Mouse (Mus musculus): ENCODE measurements at regions not wholly inside any gene's neighbourhood (a gene's known extent, or its start where the extent isn't known, plus 50 kb on each side); places are given as distances from the start of the nearest gene placed in this dataset.
A peak's percentile ranks its signal among the peaks of the same experiment; 100 is the strongest.

DNA sequence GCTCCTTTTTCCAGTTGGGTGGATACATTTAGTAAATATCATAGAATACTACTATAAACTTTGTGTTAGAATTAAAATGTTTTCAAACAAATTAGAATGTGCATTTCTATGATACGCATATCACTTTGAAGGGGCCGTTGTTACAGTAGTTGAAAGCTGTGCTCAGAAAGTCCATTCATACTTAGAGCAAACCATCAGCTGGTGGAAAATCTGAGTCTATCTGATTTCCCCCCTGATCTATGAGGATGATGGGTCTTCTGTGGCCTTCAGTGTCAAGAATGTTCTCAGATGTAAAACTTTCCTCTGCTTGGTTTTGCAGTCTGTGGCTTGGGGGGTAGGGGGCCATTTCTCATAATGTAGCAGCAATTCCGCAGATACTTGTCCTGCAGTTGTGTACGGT lies 69.3 kb upstream of the Ednrb start:
- Histone ChIP-seq H3K9me3 (replicated peaks) (no peaks in the 10 kb centered on the region), H3K27ac (replicated peaks) (no peak overlapping the region), H3K9ac (replicated peaks) (no peak overlapping the region), H3K4me2 (no peak overlapping the region), H3K36me3 (no peaks in the 10 kb centered on the region), H3K27me3 (replicated peaks) (no peaks in the 10 kb centered on the region), H3K4me3 (replicated peaks) (no peak overlapping the region), H3K4me1 (no peaks in the 10 kb centered on the region)
- ATAC-seq (ENCODE audit: low FRiP score) = no peak
- WGBS = 91% methylated on average over 4 of the region's 4 CpGs

DNA sequence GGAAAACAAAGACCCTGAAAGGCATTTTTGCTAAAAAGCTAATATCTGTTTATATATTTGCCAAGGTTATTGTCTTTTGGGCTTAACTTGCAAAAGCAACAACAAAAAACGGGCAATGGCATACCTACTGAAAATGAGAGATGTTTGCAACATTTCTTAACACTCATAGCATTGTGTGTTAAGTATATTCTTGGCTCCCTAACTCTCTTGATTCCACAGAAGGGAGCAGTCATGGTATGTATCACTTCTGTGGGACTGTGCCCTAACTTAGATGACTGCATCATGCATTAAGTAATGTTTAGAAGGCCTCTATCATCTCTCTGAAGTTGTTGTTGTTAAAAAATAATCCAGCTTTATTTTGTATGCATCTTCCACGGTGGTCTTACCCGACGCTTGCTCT lies 67.5 kb upstream of the Ednrb start:
- Histone ChIP-seq H3K27ac (replicated peaks) (no peak overlapping the region), H3K9ac (replicated peaks) (no peak overlapping the region), H3K9me3 (replicated peaks) (no peaks in the 10 kb centered on the region), H3K4me3 (replicated peaks) (no peak overlapping the region), H3K4me2 (no peak overlapping the region), H3K36me3 (no peaks in the 10 kb centered on the region), H3K27me3 (replicated peaks) (no peaks in the 10 kb centered on the region), H3K4me1 (no peaks in the 10 kb centered on the region)
- WGBS = 88% methylated on average over 4 of the region's 4 CpGs
- no peak for ATAC-seq (ENCODE audit: low FRiP score)

DNA sequence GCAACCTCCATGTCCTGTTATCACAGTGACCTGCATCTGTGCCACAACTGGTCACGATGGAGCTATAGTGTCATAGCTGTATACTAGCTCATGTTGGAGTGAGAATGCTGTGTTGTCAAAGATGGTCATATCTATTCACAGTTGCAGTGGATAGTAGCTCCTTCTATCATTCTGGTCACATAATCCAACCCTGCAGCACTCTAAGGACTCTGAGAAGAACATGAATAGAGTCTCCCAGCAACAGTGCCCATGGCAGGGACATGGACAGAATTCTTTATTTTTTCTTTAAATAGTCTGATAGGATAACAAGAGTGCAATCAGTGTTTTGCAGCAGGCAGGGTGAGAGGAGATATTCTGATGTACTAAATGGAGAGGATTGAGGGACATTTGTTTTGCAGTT lies 67.1 kb upstream of the Ednrb start:
- peak; percentile 53; the same call in 1 of the 2 replicates for ATAC-seq (ENCODE audit: low FRiP score)
- H3K4me2 ChIP-seq = no peak overlapping the region
- H3K4me3 ChIP-seq (replicated peaks) = no peak overlapping the region
- 86% methylated on average over 1 of the region's 1 CpGs for WGBS
- H3K27ac ChIP-seq (replicated peaks) = no peak overlapping the region
- no peak overlapping the region for H3K9ac ChIP-seq (replicated peaks)
- H3K9me3 ChIP-seq (replicated peaks) = no peaks in the 10 kb centered on the region
- H3K36me3 ChIP-seq = no peaks in the 10 kb centered on the region
- no peaks in the 10 kb centered on the region for H3K4me1 ChIP-seq
- H3K27me3 ChIP-seq (replicated peaks) = no peaks in the 10 kb centered on the region

DNA sequence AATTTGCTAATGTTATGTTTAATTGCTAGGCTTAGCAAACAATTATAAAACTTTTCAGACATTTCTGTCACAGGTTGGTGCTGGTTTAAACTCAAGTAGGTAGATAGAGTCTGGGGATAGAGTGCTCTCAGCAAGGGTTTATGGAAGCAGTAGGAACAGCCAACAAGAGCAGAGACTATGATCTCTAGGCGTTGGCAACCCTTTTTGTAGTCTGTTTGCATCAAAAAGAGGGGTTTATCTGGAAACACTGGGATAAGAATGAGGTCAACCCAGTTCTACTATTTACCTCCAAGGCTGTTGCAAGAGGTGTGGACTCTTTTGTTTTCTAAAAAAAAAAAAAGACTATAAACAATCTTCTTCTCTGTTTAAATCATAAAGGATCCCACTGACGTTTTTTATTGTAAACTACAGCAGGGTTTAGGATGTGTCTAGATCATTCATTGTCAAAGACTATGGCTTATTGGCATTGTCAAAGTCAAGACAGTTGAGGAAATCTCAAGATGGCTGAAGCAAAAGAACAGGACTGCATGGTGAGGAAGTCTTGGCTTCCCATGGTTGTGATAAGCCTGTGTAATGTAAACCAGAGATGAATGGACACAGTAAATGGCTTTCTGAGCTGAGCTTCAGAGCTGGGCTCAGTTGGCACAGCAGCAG lies 62.3 kb upstream of the Ednrb start:
- WGBS = 56% methylated on average over 2 of the region's 2 CpGs
- no peak overlapping the region for H3K27ac ChIP-seq (replicated peaks)
- H3K4me1 ChIP-seq = no peaks in the 10 kb centered on the region

DNA sequence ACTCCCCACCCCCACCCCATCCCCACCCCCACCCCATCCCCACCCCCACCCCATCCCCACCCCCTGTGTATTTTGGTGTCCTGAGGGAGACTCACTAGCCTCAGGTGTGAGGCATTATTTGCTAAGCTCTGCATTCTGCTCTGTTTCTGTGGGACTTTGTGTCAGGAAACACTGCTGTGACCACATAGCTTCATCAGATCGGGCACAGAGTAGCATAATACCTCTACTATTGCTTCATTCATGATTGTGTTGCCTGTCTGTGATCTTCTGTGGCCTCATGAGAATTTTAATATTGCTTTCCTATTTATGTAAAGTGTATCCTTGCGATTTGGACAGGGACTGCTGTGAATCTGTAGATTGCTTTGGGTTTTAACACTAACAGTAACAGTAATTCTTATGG lies 56.6 kb upstream of the Ednrb start:
- WGBS = 68% methylated on average over 2 of the region's 2 CpGs
- H3K9me3 ChIP-seq (replicated peaks) = no peaks in the 10 kb centered on the region

More for the DNA sequence above, 62.3 kb upstream of the Ednrb start:
- Histone ChIP-seq H3K27me3 (replicated peaks) (no peaks in the 10 kb centered on the region), H3K9ac (replicated peaks) (no peak overlapping the region), H3K9me3 (replicated peaks) (no peaks in the 10 kb centered on the region), H3K4me3 (replicated peaks) (no peak overlapping the region), H3K36me3 (no peaks in the 10 kb centered on the region), H3K4me2 (no peak overlapping the region)
- no peak for ATAC-seq (ENCODE audit: low FRiP score)

DNA sequence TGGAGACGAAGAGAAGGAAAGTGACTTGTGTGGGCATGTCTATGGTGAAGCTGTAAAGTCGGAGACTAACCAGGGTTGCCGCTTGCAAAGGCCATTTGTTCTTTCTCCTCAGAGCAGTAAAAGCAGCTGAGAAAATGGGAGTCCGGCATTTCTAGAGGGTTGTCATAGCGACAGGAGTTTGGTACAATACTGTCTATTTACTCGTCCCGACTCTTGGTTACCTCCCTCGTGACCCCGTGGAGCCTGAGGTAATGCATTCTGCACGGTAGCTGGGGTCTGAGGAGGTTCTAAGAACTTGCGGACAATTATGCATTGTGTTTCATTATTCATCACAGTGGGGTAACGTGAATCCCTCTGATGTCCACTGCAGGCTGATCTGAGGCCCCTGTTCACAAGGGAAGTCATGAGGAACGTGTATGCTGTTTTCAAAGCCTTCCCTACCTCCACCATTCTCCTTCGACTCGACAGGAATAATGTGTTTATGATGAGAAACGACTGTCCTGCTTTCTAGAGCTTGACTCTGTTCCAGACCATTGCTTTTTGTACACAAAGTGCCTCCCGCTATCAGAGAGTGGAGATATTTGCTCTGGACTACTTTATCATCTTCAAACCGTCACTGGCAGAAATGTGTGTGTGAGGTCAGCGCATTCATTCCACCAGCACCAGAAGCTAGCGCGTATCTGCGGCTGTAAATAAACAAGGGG lies 55.1 kb upstream of the Ednrb start:
- H3K9ac ChIP-seq (replicated peaks) = 0 out of 2 replicates have a peak overlapping the region, but pooled peaks have one; percentile 36
- peak overlapping the region; percentile 67 for H3K4me2 ChIP-seq
- H3K27me3 ChIP-seq (replicated peaks) = no peaks in the 10 kb centered on the region
- peak overlapping the region; percentile 37 for H3K4me3 ChIP-seq (replicated peaks)
- H3K36me3 ChIP-seq = no peaks in the 10 kb centered on the region
- peaks cover 13% of the 10 kb centered on the region for H3K4me1 ChIP-seq
- ATAC-seq (ENCODE audit: low FRiP score) = peak; percentile 91
- WGBS = 3% methylated on average over 22 of the region's 22 CpGs
- peak overlapping the region; percentile 72 for H3K27ac ChIP-seq (replicated peaks)
- H3K9me3 ChIP-seq (replicated peaks) = no peaks in the 10 kb centered on the region

More for the DNA sequence above, 56.6 kb upstream of the Ednrb start:
- Histone ChIP-seq H3K36me3 (no peaks in the 10 kb centered on the region), H3K4me1 (peaks cover 13% of the 10 kb centered on the region), H3K27ac (replicated peaks) (no peak overlapping the region), H3K9ac (replicated peaks) (no peak overlapping the region), H3K27me3 (replicated peaks) (no peaks in the 10 kb centered on the region), H3K4me2 (no peak overlapping the region), H3K4me3 (replicated peaks) (no peak overlapping the region)
- no peak for ATAC-seq (ENCODE audit: low FRiP score)

DNA sequence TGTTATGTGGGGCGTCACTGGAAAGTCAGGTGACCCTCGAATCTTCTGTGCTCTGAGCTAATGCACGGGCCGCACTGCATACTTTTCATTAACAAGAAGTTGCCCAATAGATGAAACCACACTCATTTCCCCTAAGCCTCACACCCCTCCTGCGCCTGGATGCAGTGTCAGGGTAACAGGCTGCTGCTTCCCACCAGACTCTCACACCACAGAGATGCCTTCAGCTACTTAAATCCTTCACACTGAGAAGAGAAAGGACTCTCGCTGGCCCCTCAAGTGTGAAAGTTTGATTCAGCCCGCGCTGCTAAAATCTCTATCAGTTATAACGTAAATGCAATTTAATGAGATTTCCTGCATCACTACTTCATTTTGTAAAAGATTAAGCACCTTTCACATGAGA lies 54.5 kb upstream of the Ednrb start:
- H3K9ac ChIP-seq (replicated peaks) = 0 out of 2 replicates have a peak overlapping the region, but pooled peaks have one; percentile 36
- no peaks in the 10 kb centered on the region for H3K36me3 ChIP-seq
- 4% methylated on average over 9 of the region's 9 CpGs for WGBS

GRCm38 (mm10) chr14:103895261-103895660 lies 51.1 kb upstream of the Ednrb start:
- H3K36me3 ChIP-seq = no peaks in the 10 kb centered on the region
- H3K27me3 ChIP-seq (replicated peaks) = no peaks in the 10 kb centered on the region
- WGBS = 77% methylated on average over 7 of the region's 7 CpGs

More for the DNA sequence above, 54.5 kb upstream of the Ednrb start:
- peak overlapping the region; percentile 72 for H3K27ac ChIP-seq (replicated peaks)
- H3K4me2 ChIP-seq = peak overlapping the region; percentile 67
- peak overlapping the region; percentile 37 for H3K4me3 ChIP-seq (replicated peaks)
- H3K27me3 ChIP-seq (replicated peaks) = no peaks in the 10 kb centered on the region
- peak; percentile 81 for ATAC-seq (ENCODE audit: low FRiP score)
- H3K4me1 ChIP-seq = peaks cover 13% of the 10 kb centered on the region
- H3K9me3 ChIP-seq (replicated peaks) = no peaks in the 10 kb centered on the region

More at GRCm38 (mm10) chr14:103895261-103895660, 51.1 kb upstream of the Ednrb start:
- no peak overlapping the region for H3K27ac ChIP-seq (replicated peaks)
- ATAC-seq (ENCODE audit: low FRiP score) = no peak
- no peak overlapping the region for H3K4me3 ChIP-seq (replicated peaks)
- no peak overlapping the region for H3K4me2 ChIP-seq
- H3K4me1 ChIP-seq = peaks cover 13% of the 10 kb centered on the region
- H3K9me3 ChIP-seq (replicated peaks) = no peaks in the 10 kb centered on the region
- no peak overlapping the region for H3K9ac ChIP-seq (replicated peaks)

Data from neural tube, embryonic 15.5 days (tissue).